Mouse (Mus musculus) bone marrow, adult 2 months (tissue): ENCODE measurements at regions not wholly inside any gene's neighbourhood (a gene's known extent, or its start where the extent isn't known, plus 50 kb on each side); places are given as distances from the start of the nearest gene placed in this dataset.

Experiments
- CTCF ChIP-seq: fragments of 200-500 bp; IDR thresholded peaks from 2 replicates; pipeline ENCODE4 v1.5.1; 2011; ENCODE audit warnings: low read length, control low read depth; ENCODE audit not compliant: control insufficient read depth, insufficient read depth
- POLR2A ChIP-seq: fragments of 200-500 bp; IDR thresholded peaks from 2 replicates; pipeline ENCODE4 v1.6.1; 2011; ENCODE audit warnings: low read depth, mild to moderate bottlenecking, control low read depth, low read length, borderline replicate concordance; ENCODE audit not compliant: control insufficient read depth

GRCm38 (mm10) chr7:136033536-136033935, 317.4 kb upstream of the Mki67 start:
- TF ChIP-seq CTCF (no peak), POLR2A (no peak)
